9 mouse cellular contexts compared by ENCODE assay signal in the genomic region with DNA sequence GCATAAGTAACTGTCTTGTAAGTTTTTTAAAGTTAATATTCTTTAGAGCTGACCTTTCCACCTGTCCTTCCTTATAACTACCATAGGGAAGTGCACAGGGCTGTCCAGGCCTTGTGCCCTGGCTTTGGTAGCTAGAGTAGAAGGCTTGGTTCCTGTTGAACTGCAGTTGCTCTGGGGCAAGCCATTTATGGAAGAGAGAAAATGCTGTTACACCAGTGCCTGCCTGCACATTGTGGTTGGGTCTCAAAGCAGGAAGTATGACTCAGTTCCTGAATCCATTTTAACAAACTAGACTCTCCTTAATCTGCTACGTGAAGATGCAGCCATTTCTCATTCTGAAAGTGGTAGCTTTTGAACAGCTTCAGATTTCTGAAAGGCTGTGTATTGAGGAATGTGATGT. TPM values are rescaled to one million over a fixed set of nuclear protein-coding genes. Genes with fewer than 3 reads are reported as not detected.
DNase-seq lines count a peak whose midpoint lies in the region; ATAC-seq and TF ChIP-seq lines count a peak whose summit lies in the region.
"Had no signal": no experiment of that assay in that cellular context is flagged by ENCODE, and none has a peak within 500 bp of the region (broad histone marks: within the 10 kb centered on the region; RNA-seq: fewer than 3 reads in every experiment).

No protein-coding gene starts in this region.

- DNase-seq in A20 (ENCODE audit: low read depth, low spot score) = peak; percentile 85
- peak; percentile 43 for DNase-seq in heart, postnatal 25 days (ENCODE audit: low spot score)
- DNase-seq in spleen, adult 2 months (ENCODE audit: low read depth in 1 of 2, low spot score in 2 of 2) = peak; percentile 42 to 66
- no peak for DNase-seq in left cerebral cortex, postnatal 4 days
- DNase-seq in c-Kit-positive CD71-positive TER-119-positive erythroid progenitor cells, embryonic 14.5 days (ENCODE audit: low spot score) = no peak
- no peak for DNase-seq in layer of hippocampus, postnatal 36 days

- WGBS in liver, embryonic 12.5 days (ENCODE audit: insufficient replicate concordance) = 33% methylated on average over 1 of the region's 1 CpGs
- 2% methylated on average over 1 of the region's 1 CpGs for WGBS in spleen, adult 2 months

- intact Hi-C loops in heart, postnatal 25 days (cut with DNase I) = no loop called here
- intact Hi-C loops in left cerebral cortex, postnatal 4 days (cut with DNase I) = no loop called here

- H3K27ac ChIP-seq in liver, embryonic 12.5 days = peak overlapping the region; percentile 66
- H3K27ac ChIP-seq in spleen, adult 2 months (ENCODE audit: insufficient read depth, low read length) = peak overlapping the region; percentile 63

- no peak for TF ChIP-seq POLR2A in spleen, adult 2 months (IDR thresholded peaks at IDR 0.05; ENCODE audit: low read depth, low read length)

- H3K36me3 ChIP-seq in liver, embryonic 12.5 days = peaks cover 79% of the 10 kb centered on the region
- H3K36me3 ChIP-seq in spleen, adult 2 months (ENCODE audit: control insufficient read depth, insufficient read depth, low read length) = peaks cover 40% of the 10 kb centered on the region

- H3K27me3 ChIP-seq in liver, embryonic 12.5 days (replicated peaks) = no peaks in the 10 kb centered on the region
- no peaks in the 10 kb centered on the region for H3K27me3 ChIP-seq in spleen, adult 2 months (ENCODE audit: control insufficient read depth, insufficient read depth, low read length)

- H3K9me3 ChIP-seq in liver, embryonic 12.5 days (replicated peaks) = no peaks in the 10 kb centered on the region

- H3K4me3 ChIP-seq in liver, embryonic 12.5 days = no peak overlapping the region
- no peak overlapping the region for H3K4me3 ChIP-seq in spleen, adult 2 months (ENCODE audit: extremely low read depth, insufficient read depth, insufficient read length)

- H3K4me2 ChIP-seq in liver, embryonic 12.5 days = no peak overlapping the region

- no peak overlapping the region for H3K9ac ChIP-seq in liver, embryonic 12.5 days

- TF ChIP-seq CTCF in spleen, adult 2 months (IDR thresholded peaks at IDR 0.05; ENCODE audit: extremely low read depth, insufficient read depth, insufficient read length, insufficient replicate concordance) = no peak

- ATAC-seq in activated CD4-positive, CD25-positive, alpha-beta regulatory T cell, adult 4 months = peak; percentile 97
- ATAC-seq in liver, embryonic 12.5 days = peak; percentile 44

- H3K4me1 ChIP-seq in liver, embryonic 12.5 days = peaks cover 55% of the 10 kb centered on the region
- H3K4me1 ChIP-seq in spleen, adult 2 months (ENCODE audit: control insufficient read depth, insufficient read depth, insufficient read length) = peaks cover 23% of the 10 kb centered on the region

RNA-seq across cellular contexts. Expression of a gene that starts 12.9 kb away (rescaled TPM):
- polyA plus RNA-seq in activated CD4-positive, CD25-positive, alpha-beta regulatory T cell, adult 4 months (2017; shearing (Covaris generic)) = 100 to 1,000 TPM; 749 to 764 TPM
- 100 to 1,000 TPM; 134 to 140 TPM for total RNA-seq in heart, postnatal 25 days (2021)
- polyA plus RNA-seq in liver, embryonic 12.5 days (2016; fragmentation: Nextera tagmentation; extraction: Ambion mirVana) = 268 and 269 TPM in 2 replicates
- 186 and 302 TPM in 2 replicates for polyA plus RNA-seq in spleen, adult 2 months (2012; rRNA removed)
- total RNA-seq in left cerebral cortex, postnatal 4 days (2021) = 100 to 1,000 TPM; 333 to 372 TPM
- total RNA-seq in layer of hippocampus, postnatal 36 days (2021) = 100 to 1,000 TPM; 394 to 402 TPM

RNA-seq across cellular contexts. Expression of a gene that starts 29.6 kb away (rescaled TPM):
- polyA plus RNA-seq in activated CD4-positive, CD25-positive, alpha-beta regulatory T cell, adult 4 months (2017; shearing (Covaris generic)) = under 1 TPM in 1 of 2 experiments, not detected in 1; 0.32 TPM
- total RNA-seq in heart, postnatal 25 days (2021) = not detected
- polyA plus RNA-seq in liver, embryonic 12.5 days (2016; fragmentation: Nextera tagmentation; extraction: Ambion mirVana) = 1.2 and 1.5 TPM in 2 replicates
- 0.08 and 0.14 TPM in 2 replicates for polyA plus RNA-seq in spleen, adult 2 months (2012; rRNA removed)
- not detected for total RNA-seq in left cerebral cortex, postnatal 4 days (2021)
- total RNA-seq in layer of hippocampus, postnatal 36 days (2021) = not detected

RNA-seq across cellular contexts. Expression of a gene that starts 35.7 kb away (rescaled TPM):
- polyA plus RNA-seq in activated CD4-positive, CD25-positive, alpha-beta regulatory T cell, adult 4 months (2017; shearing (Covaris generic)) = 100 to 1,000 TPM; 139 to 184 TPM
- 10 to 100 TPM; 87.5 to 94.8 TPM for total RNA-seq in heart, postnatal 25 days (2021)
- polyA plus RNA-seq in liver, embryonic 12.5 days (2016; fragmentation: Nextera tagmentation; extraction: Ambion mirVana) = 119 and 120 TPM in 2 replicates
- polyA plus RNA-seq in spleen, adult 2 months (2012; rRNA removed) = 102 and 119 TPM in 2 replicates
- total RNA-seq in left cerebral cortex, postnatal 4 days (2021) = 100 to 1,000 TPM; 122 to 124 TPM
- 100 to 1,000 TPM; 148 to 159 TPM for total RNA-seq in layer of hippocampus, postnatal 36 days (2021)

RNA-seq across cellular contexts. Expression of a gene that starts 35.9 kb away (rescaled TPM):
- 10 to 100 TPM; 80.2 to 97.8 TPM for polyA plus RNA-seq in activated CD4-positive, CD25-positive, alpha-beta regulatory T cell, adult 4 months (2017; shearing (Covaris generic))
- total RNA-seq in heart, postnatal 25 days (2021) = 100 to 1,000 TPM; 160 to 161 TPM
- polyA plus RNA-seq in liver, embryonic 12.5 days (2016; fragmentation: Nextera tagmentation; extraction: Ambion mirVana) = 45.7 and 48.7 TPM in 2 replicates
- polyA plus RNA-seq in spleen, adult 2 months (2012; rRNA removed) = 27.5 and 33.8 TPM in 2 replicates
- total RNA-seq in left cerebral cortex, postnatal 4 days (2021) = 10 to 100 TPM; 98.6 to 99.4 TPM
- 100 to 1,000 TPM; 168 to 188 TPM for total RNA-seq in layer of hippocampus, postnatal 36 days (2021)

RNA-seq across cellular contexts. Expression of a gene that starts 54.4 kb away (rescaled TPM):
- polyA plus RNA-seq in activated CD4-positive, CD25-positive, alpha-beta regulatory T cell, adult 4 months (2017; shearing (Covaris generic)) = not detected
- not detected for total RNA-seq in heart, postnatal 25 days (2021)
- polyA plus RNA-seq in liver, embryonic 12.5 days (2016; fragmentation: Nextera tagmentation; extraction: Ambion mirVana) = not detected in 2 replicates
- 0.18 and 0.27 TPM in 2 replicates for polyA plus RNA-seq in spleen, adult 2 months (2012; rRNA removed)
- not detected for total RNA-seq in left cerebral cortex, postnatal 4 days (2021)
- not detected for total RNA-seq in layer of hippocampus, postnatal 36 days (2021)
- polyA plus RNA-seq: embryonic facial prominence, embryonic 11.5 days had no signal

Comparison
In these comparisons a context has a peak if more than half of its experiments do, and no peak if none do; other contexts are left out.
1. DNase-seq: peak in A20 (single experiment), heart, postnatal 25 days (single experiment) and spleen, adult 2 months (2 of 2); none in left cerebral cortex, postnatal 4 days (single experiment), c-Kit-positive CD71-positive TER-119-positive erythroid progenitor cells, embryonic 14.5 days (single experiment) and layer of hippocampus, postnatal 36 days (0 of 2).